9 mouse cellular contexts compared by ENCODE assay signal in genomic region chr10:81580441-81581070, GRCm38 (mm10). TPM values are rescaled to one million over a fixed set of nuclear protein-coding genes. Genes with fewer than 3 reads are reported as not detected.
DNase-seq lines count a peak whose midpoint lies in the region; ATAC-seq lines count a peak whose summit lies in the region.
"Had no signal": no experiment of that assay in that cellular context is flagged by ENCODE, and none has a peak within 500 bp of the region (broad histone marks: within the 10 kb centered on the region; RNA-seq: fewer than 3 reads in every experiment).

No protein-coding gene starts in this region.

- H3K4me1 ChIP-seq in heart, embryonic 11.5 days (ENCODE audit: control insufficient read depth, insufficient read depth, low read length): peaks cover 10% of the 10 kb centered on the region
- H3K4me1 ChIP-seq in liver, embryonic 16.5 days (ENCODE audit: control insufficient read depth, low read depth, low read length): peaks cover 3% of the 10 kb centered on the region

- peaks cover 8% of the 10 kb centered on the region; the same call in 1 of the 2 replicates for H3K36me3 ChIP-seq in heart, embryonic 11.5 days (ENCODE audit: control insufficient read depth, insufficient read depth, low read length)
- no peaks in the 10 kb centered on the region for H3K36me3 ChIP-seq in liver, embryonic 16.5 days (ENCODE audit: control insufficient read depth, insufficient read depth)

- no peak for DNase-seq in heart, postnatal 25 days (ENCODE audit: low spot score)
- DNase-seq in thymus, postnatal 4 days: peak; percentile 41
- DNase-seq in thymus, adult 18-20 months: no peak
- no peak for DNase-seq in cerebellum, adult 8-10 months
- DNase-seq in urinary bladder, adult 2 months (ENCODE audit: low spot score): no peak
- DNase-seq in right cerebral cortex, postnatal 14 days: no peak

- H3K9me3 ChIP-seq in heart, embryonic 11.5 days (replicated peaks; ENCODE audit: control insufficient read depth, low read length): no peaks in the 10 kb centered on the region
- no peaks in the 10 kb centered on the region for H3K9me3 ChIP-seq in liver, embryonic 16.5 days (replicated peaks; ENCODE audit: control insufficient read depth, low read length)
- H3K9me3 ChIP-seq: heart, embryonic 12.5 days had no signal

- peak overlapping the region; percentile 31 for H3K4me2 ChIP-seq in heart, embryonic 11.5 days
- H3K4me2 ChIP-seq in liver, embryonic 16.5 days (ENCODE audit: low read depth, low read length): no peak overlapping the region
- H3K4me2 ChIP-seq: heart, embryonic 12.5 days had no signal

- H3K27ac ChIP-seq in heart, embryonic 11.5 days (ENCODE audit: low read depth, low read length): no peak overlapping the region
- H3K27ac ChIP-seq in liver, embryonic 16.5 days (ENCODE audit: low read length): no peak overlapping the region

- H3K9ac ChIP-seq in heart, embryonic 11.5 days (ENCODE audit: low read depth, low read length): no peak overlapping the region
- H3K9ac ChIP-seq in liver, embryonic 16.5 days (ENCODE audit: low read depth, low read length): no peak overlapping the region
- H3K9ac ChIP-seq: heart, embryonic 12.5 days had no signal

- WGBS in heart, embryonic 11.5 days (ENCODE audit: insufficient replicate concordance): 51% methylated on average over 25 of the region's 25 CpGs
- WGBS in liver, embryonic 16.5 days (ENCODE audit: insufficient replicate concordance): 23% methylated on average over 25 of the region's 25 CpGs

- peaks cover 9% of the 10 kb centered on the region; the same call in 1 of the 2 replicates for H3K27me3 ChIP-seq in heart, embryonic 11.5 days (ENCODE audit: control insufficient read depth, insufficient read depth, low read length)
- H3K27me3 ChIP-seq in liver, embryonic 16.5 days (ENCODE audit: control insufficient read depth, insufficient read depth, low read depth, low read length): peaks cover 23% of the 10 kb centered on the region

- H3K4me3 ChIP-seq in heart, embryonic 11.5 days (ENCODE audit: low read depth, low read length): no peak overlapping the region
- H3K4me3 ChIP-seq in liver, embryonic 16.5 days (ENCODE audit: low read depth, low read length): no peak overlapping the region
- H3K4me3 ChIP-seq: heart, embryonic 12.5 days had no signal

- no peak for ATAC-seq in heart, embryonic 11.5 days (replicated peaks; ENCODE audit: insufficient number of reproducible peaks, low FRiP score, low TSS enrichment)
- ATAC-seq in liver, embryonic 16.5 days (ENCODE audit: low read depth): peak; percentile 24

- intact Hi-C loops in heart, postnatal 25 days (cut with DNase I): no loop called here

RNA-seq across cellular contexts. Expression of gene Tle2, which starts 6.2 kb away (rescaled TPM):
- 17.8 and 18.3 TPM in 2 replicates for polyA plus RNA-seq in heart, embryonic 11.5 days (2014; fragmentation: Nextera tagmentation; extraction: Ambion mirVana)
- total RNA-seq in heart, postnatal 25 days (2021): 1 to 10 TPM; 8.4 to 9.7 TPM
- polyA plus RNA-seq in liver, embryonic 16.5 days (2015; fragmentation: Nextera tagmentation; extraction: Ambion mirVana): 1.8 and 2.7 TPM in 2 replicates
- 67.4 and 93.4 TPM in 2 replicates for polyA plus RNA-seq in urinary bladder, adult 2 months (2012; rRNA removed)

RNA-seq across cellular contexts. Expression of gene Tle6, which starts 20.3 kb away (rescaled TPM):
- polyA plus RNA-seq in heart, embryonic 11.5 days (2014; fragmentation: Nextera tagmentation; extraction: Ambion mirVana): 25.6 and 27.3 TPM in 2 replicates
- total RNA-seq in heart, postnatal 25 days (2021): 1 to 10 TPM; 6.7 to 7.4 TPM
- 3.5 and 4.5 TPM in 2 replicates for polyA plus RNA-seq in liver, embryonic 16.5 days (2015; fragmentation: Nextera tagmentation; extraction: Ambion mirVana)
- 38.1 and 47.5 TPM in 2 replicates for polyA plus RNA-seq in urinary bladder, adult 2 months (2012; rRNA removed)

RNA-seq across cellular contexts. Expression of gene Aes, which starts 21.3 kb away (rescaled TPM):
- polyA plus RNA-seq in heart, embryonic 11.5 days (2014; fragmentation: Nextera tagmentation; extraction: Ambion mirVana): 330 and 481 TPM in 2 replicates
- total RNA-seq in heart, postnatal 25 days (2021): 1,000 to 10,000 TPM; 1,086 to 1,128 TPM
- polyA plus RNA-seq in liver, embryonic 16.5 days (2015; fragmentation: Nextera tagmentation; extraction: Ambion mirVana): 131 and 141 TPM in 2 replicates
- 385 and 562 TPM in 2 replicates for polyA plus RNA-seq in urinary bladder, adult 2 months (2012; rRNA removed)

RNA-seq across cellular contexts. Expression of gene BC025920, which starts 25.5 kb away (rescaled TPM):
- 0.25 and 0.63 TPM in 2 replicates for polyA plus RNA-seq in heart, embryonic 11.5 days (2014; fragmentation: Nextera tagmentation; extraction: Ambion mirVana)
- total RNA-seq in heart, postnatal 25 days (2021): 1 to 10 TPM; 1.9 to 2.8 TPM
- polyA plus RNA-seq in liver, embryonic 16.5 days (2015; fragmentation: Nextera tagmentation; extraction: Ambion mirVana): 0.35 and 0.36 TPM in 2 replicates
- polyA plus RNA-seq in urinary bladder, adult 2 months (2012; rRNA removed): 2.2 and 2.3 TPM in 2 replicates

RNA-seq across cellular contexts. Expression of gene Gna11, which starts 35.6 kb away (rescaled TPM):
- polyA plus RNA-seq in heart, embryonic 11.5 days (2014; fragmentation: Nextera tagmentation; extraction: Ambion mirVana): 55.5 and 58.8 TPM in 2 replicates
- total RNA-seq in heart, postnatal 25 days (2021): 10 to 100 TPM; 49.6 to 54.6 TPM
- 20.0 and 24.3 TPM in 2 replicates for polyA plus RNA-seq in liver, embryonic 16.5 days (2015; fragmentation: Nextera tagmentation; extraction: Ambion mirVana)
- polyA plus RNA-seq in urinary bladder, adult 2 months (2012; rRNA removed): 84.0 and 88.5 TPM in 2 replicates
